Mouse (Mus musculus) brain, embryonic 14.5 days (tissue): Measurements from ENCODE around the gene Tmed9.

Source experiments
- CTCF ChIP-seq: fragments of 200-500 bp; IDR thresholded peaks from 2 replicates; pipeline ENCODE4 v1.5.1; 2012; ENCODE audit warnings: inconsistent platforms, mild to moderate bottlenecking, moderate library complexity, borderline replicate concordance; ENCODE audit not compliant: insufficient read depth, insufficient read length; ENCODE audit errors: extremely low read depth
- POLR2A ChIP-seq: fragments of 200-500 bp; IDR thresholded peaks from 2 replicates; pipeline ENCODE4 v1.6.1; 2012; ENCODE audit warnings: mild to moderate bottlenecking, inconsistent platforms, borderline replicate concordance; ENCODE audit not compliant: poor library complexity, insufficient read depth, insufficient read length, severe bottlenecking; ENCODE audit errors: extremely low read depth

DNA sequence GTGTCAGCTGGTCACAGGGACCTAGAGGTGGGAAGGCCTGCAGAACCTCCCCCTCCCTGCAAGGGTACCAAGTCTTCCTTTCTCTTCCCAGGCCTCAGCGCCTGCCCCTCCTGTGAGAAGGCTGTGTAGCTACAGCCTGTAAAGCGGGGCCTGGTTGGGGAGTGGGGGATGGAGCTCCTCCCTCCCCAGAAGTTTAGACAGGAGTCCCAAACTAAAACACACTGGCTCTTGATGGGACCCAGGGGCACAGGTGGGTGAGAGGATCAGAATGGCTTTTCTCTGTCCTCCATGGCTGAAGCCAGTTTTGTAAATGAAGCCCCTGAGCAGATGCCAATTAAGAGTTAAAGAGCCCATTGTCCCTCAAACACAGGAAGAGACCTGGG lies 34.1 kb downstream of the Tmed9 start:
- no peak for TF ChIP-seq POLR2A
- TF ChIP-seq CTCF, result no peak
